Mouse (Mus musculus): Measurements from ENCODE around the gene Calm5.

DNA sequence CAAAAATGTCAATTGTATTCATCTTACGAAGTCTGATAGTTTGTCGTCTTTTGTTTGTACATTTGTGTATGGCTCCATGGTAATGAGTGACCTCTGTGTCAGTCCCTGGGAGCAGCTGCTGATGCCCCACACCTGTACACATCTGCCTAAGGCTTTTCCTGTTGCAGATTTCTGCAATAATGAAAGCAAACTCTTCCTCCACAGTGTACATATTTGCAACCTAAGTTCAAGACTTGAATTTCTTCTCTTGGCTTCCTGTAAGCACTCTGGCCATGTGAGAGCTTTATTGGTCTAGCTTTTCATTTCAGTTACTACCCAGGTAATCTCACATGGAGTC, 35.3 kb upstream of the Calm5 start:
- TF ChIP-seq CTCF (conservative IDR thresholded peaks at IDR 0.05; ENCODE audit: low read length) (no peak), NANOG (IDR thresholded peaks at IDR 0.05; ENCODE audit: borderline replicate concordance, low read length) (no peak), POU5F1 (IDR thresholded peaks at IDR 0.05; ENCODE audit: borderline replicate concordance, low read length) (no peak)

Data from E14TG2a.4 (cell line).